Mouse (Mus musculus) ovary, adult 18-20 months (tissue): ENCODE measurements around the gene Ppp1r3e.
A peak's percentile ranks its signal among the peaks of the same experiment; 100 is the strongest.

ENCODE experiments used
- DNase-seq: peaks from one replicate; pipeline ENCODE4 v3.0.0; 2022; ENCODE audit warnings: low spot score, mixed read lengths

The Ppp1r3e gene

DNA sequence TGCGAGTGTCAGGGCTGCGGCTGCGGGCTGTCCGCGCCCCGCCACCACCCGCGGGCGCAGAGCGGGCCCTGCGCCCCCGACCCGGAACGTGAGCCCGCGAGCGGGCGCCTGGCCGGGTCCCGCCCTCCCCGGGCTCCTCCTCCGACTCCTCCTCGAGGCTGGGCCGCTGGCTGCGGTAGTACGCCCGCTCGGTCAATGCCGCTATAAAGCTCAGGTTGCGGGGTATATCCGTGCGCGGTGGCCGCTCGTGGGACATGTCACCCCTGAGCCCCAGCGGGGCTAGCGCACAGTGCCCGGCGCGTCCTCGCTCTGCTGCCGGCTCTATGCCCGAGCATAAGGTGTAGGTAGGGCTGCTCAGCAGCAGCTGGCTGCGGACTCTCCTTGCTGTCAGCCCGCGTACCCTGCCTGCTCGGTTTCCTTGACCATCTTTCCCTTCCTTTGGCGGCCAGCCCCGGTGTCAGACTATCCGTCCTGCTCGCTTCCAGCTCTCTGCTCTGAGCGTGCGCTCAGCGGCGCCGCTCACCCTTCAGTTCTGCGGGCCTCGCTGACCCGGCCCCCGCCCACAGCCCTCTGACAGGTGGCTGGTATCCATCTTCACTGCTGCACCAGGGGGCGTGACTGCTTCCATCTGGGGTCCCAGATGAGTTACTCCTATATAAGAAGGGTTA, at the start of gene Ppp1r3e:
Gene Ppp1r3e (minus strand): TSS at position 503 of the 668 bp plus-strand sequence.
- peak; percentile 68 for DNase-seq

DNA sequence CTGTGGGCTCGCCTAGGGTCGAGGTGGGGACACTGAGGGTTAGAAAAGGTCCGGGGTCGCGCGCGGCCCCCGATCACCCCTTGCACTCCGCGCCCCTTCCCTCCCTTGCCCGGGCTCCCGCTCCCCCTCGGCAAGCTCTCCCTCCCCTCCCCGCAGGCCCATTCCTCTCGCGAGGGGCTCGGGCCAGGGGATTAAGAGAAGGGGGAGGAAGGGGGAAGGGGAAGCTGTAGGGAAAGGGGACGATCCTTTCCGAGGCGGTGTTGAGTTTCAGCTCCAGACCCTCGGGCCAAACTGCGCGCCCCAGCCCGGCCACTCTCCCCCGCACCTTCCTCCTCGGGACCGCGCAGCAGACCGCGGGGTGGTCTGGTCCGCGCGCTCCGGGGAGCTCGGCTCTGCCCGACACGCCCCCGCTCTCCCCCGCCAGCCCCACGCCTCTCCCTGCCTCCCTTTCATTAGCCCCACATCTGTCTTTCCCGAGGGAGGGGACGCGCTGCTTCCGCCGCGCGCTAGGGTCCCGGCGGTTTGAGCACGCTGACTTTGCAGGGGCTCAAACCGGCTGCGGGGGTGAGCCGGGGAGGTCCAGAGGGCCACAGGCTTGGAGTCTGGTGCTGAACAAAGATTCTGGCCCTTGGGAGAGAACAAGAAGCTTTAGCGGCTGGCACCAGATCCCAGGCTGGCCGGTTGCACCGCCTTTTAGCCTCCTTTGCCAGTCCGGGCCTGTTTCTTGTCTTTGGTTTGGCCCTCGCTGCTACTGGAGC, 49.2 kb upstream of the Ppp1r3e start:
- DNase-seq: peak; percentile 28

DNA sequence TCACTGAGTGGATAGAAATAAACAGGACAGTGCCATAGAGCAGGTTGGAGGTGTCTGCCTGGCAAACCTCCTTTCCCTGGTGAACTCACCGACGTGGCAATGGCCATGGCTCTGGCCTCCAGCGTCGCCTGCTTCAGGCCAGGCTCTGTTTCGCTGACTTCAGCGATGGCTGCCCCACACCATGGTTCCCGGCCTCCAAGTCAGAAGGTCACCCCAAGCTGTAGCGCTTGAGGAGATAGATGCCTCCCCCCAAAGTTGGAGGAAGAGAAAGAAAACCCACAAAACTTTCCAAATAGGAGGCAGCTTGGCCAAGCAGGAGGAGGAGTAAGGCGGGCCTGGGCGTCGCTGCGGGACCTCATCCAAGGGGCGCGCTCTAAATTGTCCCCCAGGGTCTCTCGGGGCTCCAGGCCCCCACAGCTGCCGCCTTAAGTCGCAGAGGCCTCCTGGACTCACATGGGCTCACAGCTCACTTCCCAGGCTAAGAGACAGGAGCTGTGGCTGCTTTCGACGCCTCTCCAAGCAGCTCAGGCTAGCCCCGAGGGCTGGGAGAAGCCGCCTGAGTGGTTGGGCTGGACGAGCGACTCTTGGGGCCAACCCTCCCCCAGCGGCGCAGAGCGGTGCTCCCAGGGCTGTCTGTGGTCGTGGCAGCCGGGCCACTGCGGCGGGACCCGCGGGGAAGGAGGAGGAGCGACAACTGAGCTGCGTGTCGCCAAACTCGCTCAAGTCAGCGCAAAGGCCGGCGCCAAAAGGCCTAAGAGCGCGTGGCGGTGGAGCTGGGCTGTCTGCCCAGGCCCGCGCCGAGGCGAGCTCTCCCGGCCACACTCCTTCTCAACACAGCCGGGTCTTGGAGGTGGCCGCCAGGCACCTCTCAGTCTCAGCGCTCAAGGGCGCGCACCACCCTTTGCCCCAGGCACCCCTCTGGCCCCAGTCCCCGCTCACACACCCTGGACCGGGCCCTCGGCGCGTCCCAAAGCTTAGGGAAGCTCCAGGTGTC, 48.3 kb upstream of the Ppp1r3e start, which contains the start of gene Efs:
Gene Efs (minus strand): TSS at position 778 of the 994 bp plus-strand sequence.
- peak; percentile 27 for DNase-seq

DNA sequence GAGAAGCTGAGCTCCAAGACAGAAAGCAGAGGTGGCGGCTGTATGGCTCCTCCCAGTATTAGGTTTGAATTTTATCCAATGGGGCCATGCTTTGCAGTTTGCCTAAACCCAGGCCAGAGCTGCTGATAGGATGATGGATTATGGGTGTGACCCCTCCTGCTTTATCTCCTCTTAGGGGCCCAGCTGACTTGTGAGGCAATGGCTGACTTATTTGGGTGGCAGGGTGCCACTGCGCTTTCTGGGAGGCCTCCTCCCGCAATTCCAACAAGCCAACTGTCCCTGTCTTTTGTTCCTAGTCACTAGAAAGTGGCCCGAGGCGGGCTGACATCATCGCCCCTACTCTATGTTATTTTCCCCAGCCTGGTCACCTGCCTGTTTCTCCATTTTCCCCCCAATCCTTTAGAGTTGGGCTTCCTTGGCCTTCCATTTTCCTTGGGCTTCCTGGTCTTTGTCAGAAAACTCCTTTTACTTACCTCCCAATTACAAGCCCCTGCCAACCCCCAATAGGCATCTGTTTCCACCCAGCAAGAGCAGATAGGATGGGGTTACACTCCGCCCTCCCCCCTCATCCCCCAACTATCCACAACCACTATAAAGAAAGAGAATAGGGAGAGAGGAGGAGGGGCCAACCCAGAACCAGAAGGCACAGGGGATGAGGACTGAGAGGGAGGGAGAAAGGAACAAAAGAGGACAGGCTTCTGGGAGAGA, 47.4 kb upstream of the Ppp1r3e start:
- DNase-seq: peak; percentile 13

DNA sequence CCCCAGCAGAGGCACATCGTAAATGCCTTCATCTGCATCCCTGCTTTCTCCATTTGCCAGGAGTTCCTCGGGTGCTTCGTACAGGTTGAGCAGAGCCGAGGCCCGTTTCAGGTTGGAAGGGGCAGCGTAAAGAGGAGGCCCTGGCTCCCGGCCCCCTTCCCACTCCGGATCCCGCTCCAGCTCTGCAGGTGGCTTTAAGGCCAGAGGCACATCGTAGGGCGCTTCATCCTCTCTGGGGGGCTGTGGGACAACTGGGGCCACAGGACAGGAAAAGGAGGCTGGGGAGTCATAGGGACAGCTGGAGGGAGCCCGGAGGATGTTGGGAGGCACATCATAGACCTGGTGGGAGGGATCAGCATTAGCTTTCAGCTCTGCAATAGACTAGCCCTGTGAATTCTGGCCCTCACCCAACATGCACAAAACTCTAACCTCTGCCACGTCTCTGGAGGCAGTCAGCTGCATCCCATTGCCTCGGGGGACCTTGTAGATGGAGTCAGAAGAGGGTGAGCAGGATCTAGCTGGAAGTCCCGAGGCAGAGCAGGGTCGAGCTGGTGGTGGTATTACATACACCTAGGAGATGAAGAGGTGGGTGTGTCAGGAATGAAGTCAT, 42.8 kb upstream of the Ppp1r3e start:
- no peak for DNase-seq

DNA sequence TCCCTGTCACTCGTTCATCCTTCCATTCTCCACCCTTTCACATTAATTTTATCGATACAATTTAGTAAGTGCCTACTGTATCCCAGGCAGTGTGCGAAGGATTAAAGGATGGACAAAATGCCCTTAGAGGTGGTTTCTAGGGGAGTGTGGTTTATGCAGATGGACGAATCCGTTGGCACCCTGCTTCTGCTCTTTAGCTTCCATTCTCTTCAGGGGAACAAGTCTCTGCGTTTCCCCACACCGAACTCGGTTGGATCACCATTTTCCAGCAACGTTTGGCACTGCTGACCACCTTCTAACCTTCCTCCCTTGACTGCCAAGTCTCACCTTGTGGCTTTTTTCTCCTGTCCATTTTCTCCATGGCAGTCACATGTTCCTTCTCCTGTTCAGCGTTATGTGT, 36.0 kb upstream of the Ppp1r3e start:
- DNase-seq: no peak

DNA sequence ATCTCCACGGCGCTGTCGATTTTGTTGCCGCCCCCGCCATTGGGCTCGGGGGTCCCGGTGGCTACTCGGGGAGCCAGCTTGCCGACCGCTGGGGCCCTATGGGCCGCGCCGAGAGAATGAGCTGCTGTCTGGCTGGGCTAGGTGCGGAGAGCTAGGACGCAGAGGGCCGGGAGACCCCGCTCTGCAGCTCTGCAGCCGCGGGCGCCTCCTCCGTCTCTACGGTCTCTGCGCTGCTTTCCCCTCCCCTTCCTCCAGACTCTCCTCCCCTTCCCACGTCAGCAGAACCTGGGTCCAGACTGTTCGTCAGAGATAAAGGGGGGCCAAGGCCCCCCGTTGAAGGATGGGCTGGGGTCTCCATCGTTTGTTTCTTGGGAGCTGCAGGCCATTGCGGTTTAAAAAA, 35.5 kb upstream of the Ppp1r3e start, which contains the start of gene Slc22a17:
Gene Slc22a17 (minus strand): TSS at position 247 of the 400 bp plus-strand sequence.
- peak; percentile 56 for DNase-seq

DNA sequence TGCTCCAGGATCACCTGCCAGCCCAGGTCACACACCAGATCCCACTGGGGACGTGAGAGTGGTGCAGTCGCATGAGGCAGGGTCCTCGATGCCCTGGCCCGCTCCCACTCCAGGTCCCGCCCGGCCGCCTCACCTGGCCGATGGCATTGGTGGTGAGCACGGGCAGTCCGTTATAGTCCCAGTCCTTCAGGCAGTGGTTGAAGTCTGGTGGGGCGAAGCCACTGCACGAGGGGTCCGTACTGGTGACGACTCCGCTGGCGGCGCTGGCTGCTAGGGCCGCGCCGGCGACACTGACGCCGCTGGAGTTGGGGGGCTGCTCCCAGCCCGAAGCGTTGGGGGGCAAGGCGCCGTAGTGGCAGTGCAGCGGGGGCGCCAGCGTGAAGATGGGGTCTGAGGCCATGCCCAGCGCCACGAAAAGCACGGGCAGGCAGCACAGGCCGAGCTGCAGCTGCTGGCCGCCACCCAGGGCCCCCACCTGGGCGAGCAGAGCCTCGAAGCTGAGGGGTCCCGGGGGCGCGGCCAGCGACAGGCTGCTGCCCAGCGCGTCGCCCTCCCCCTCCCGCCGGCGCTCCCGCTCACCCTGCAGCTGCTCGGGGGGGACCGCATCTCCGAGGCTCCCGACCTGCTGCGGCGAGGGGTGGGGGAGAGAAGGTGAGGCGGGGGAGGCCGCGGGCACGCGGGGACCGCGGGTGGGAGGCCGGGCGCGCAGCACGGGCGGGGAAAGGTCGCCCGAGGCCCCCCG, 34.9 kb upstream of the Ppp1r3e start:
- no peak for DNase-seq

DNA sequence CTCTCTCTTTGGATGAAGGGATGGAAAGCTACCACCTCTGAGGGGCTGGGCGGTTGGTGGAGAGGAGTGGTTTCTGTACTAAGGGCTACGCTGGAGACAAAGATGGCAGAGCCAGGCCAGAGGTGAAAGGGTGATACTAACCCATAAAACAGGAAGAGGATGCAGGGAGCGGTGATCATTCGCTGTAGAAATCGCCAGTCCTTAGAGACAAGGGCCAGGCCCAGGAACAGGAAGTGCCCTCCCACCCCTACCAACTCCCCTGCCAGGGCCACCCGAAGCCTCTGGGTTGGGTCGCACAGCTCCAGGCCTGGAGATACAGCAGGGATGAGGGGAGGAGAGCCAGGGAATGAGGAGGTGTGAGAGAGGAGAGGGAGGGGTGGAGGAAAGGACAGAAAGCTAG, 31.3 kb upstream of the Ppp1r3e start:
- no peak for DNase-seq

DNA sequence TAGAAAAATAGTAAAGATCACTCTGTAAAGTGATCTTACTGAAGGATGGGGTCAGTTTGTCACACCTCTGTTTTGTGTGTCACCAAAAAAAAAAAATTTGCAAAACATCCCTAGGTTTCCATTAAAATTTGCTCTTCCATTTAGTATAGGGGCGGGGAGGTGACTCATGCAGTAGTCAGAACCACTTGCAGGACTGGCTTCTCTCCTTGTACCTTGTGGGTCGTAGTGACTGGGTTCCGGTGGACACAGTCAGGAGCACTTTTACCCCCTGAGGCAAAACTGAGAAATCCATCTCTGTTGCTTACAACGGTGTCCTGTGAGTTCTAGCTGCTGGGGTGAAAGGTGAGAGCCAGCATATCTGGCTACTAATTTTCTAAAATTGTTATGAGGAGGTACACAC, 26.3 kb upstream of the Ppp1r3e start:
- DNase-seq: no peak

DNA sequence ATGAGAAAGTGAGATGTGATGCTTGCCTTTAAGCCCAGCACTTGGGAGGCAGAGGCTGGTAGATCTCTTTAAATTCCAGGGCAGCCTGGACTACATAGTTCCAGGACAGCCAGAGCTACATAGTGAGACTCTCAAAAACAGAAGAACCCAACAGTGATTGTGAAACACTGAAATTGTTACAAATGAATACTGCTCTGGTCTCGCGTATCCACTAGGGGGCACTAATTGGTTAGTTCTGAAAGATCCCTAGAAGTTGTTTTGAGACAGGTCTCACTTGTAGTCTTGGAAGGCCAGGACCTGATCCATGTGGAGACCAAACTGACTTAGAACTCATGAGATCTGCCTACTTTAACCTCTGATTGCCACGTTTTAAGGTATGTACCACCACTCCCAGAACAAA, 23.0 kb upstream of the Ppp1r3e start:
- no peak for DNase-seq

DNA sequence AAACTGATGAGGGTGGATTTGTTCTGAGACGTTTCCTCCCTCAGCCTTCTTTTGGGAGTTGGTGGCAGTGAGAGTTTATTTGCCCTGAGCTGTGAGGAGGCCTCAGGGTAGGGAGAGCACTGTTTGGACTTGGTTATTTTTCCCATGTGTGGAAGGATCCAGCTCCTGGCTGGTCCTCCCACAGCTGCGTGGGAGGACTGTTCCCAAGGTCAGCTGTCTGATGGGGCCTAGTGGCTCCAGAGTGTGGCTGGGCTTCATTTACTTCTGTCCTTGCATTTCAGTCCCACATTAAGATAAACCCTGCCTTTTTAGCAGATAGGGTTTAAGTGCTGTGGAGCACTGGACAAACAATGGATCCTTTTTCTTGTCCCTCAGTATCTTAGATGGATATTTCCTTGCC, 20.1 kb upstream of the Ppp1r3e start:
- peak; percentile 85 for DNase-seq

DNA sequence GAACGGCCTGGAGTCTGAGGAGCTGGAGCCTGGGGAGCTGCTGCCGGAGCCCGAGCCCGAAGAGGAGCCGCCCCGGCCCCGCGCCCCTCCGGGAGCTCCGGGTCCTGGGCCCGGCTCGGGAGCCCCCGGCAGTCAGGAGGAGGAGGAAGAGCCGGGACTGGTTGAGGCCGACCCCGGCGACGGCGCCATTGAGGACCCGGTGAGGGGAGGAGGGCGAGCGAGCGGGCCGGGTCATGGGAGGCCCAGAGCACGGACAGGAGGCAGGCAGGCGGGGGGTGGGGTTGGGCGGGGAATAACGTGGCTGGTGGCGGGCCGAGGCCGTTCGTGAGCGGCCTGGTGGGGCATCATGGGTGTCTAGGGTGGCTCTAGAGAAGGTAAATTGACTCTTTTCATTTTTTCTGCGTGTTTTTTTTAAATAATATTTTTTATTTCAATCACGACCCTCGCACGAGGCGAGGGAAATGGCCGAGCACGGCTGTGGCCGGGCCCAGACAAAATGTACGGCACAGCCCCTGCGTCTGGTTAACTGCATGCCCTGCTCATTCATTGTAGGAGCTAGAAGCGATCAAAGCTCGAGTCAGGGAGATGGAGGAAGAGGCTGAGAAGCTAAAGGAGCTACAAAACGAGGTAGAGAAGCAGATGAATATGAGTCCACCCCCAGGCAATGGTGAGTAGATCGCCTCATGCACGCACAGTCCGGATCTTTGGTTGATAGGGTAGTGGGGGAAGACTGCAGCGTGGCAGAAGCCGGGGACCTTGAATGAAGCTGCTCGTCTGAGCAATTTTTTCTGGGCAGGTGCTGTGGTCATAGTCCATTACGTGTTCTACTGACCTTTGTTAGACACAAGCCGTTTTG, 17.2 kb upstream of the Ppp1r3e start:
- DNase-seq: peak; percentile 58

DNA sequence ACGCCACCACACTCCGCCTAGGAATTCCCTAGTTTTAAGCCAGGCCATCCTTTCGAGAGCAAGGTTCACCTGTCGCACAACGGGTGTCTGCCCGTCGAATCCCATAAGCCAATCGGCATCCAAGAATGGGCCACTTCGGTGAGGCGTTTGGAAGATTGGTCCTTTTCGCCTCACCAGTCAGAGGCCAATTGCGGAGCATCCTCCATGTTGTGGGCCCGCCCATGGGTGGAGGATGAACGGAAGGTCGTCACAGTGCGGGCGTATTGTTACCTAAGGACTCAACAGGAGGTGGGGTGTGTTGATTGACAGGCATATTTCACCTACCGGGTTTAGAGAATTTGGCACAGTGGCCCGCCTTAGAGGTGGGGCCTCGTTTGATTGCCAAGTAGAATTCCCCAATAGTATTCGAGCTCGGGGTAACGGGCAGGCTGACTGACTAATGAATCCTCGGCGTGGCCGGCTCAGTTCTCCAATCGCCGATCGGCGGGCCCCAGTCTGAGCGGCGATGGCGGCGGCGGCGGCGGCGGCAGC, 16.4 kb upstream of the Ppp1r3e start:
- peak; percentile 99 for DNase-seq

DNA sequence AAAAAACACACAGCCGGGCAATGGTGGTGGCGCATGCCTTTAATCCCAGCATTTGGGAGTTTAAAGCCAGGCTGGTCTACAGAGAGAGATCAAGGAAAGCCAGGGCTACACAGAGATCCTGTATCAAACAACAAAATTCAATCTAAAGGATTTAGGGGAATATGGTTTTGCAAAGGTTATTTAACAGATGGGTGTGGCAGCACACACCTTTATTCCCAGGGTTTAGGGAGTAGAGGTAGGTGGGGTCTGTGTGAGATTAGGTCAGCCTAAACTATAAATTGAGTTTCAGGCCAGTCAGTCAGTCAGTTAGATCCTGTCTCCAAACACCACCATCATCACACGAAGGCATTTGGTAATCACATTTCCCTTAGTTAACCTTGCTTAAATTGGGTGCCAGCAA, 14.8 kb upstream of the Ppp1r3e start, which contains the start of gene Pabpn1:
Gene Pabpn1 (plus strand): TSS at position 301 of the 400 bp plus-strand sequence.
- DNase-seq: no peak

DNA sequence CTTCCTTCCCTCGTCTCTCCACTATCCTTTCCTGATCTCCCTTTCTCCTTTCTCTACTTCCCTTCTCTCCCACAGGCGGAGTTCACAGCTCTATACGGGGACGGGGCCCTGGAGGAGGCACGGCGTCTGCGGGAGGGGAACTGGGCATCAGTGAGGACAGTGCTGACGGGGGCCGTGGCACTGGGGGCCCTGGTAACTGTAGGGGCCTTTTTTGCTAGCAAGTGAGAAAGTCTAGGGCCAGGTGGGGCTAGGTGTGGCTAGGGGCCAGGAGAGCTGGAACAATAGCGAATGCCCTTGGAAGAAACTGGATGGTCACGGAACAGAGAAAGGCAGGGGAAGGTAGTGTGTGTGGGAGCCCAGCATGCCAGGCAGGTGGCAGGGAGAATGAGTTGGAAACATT, 8.0 kb upstream of the Ppp1r3e start:
- peak; percentile 35 for DNase-seq

DNA sequence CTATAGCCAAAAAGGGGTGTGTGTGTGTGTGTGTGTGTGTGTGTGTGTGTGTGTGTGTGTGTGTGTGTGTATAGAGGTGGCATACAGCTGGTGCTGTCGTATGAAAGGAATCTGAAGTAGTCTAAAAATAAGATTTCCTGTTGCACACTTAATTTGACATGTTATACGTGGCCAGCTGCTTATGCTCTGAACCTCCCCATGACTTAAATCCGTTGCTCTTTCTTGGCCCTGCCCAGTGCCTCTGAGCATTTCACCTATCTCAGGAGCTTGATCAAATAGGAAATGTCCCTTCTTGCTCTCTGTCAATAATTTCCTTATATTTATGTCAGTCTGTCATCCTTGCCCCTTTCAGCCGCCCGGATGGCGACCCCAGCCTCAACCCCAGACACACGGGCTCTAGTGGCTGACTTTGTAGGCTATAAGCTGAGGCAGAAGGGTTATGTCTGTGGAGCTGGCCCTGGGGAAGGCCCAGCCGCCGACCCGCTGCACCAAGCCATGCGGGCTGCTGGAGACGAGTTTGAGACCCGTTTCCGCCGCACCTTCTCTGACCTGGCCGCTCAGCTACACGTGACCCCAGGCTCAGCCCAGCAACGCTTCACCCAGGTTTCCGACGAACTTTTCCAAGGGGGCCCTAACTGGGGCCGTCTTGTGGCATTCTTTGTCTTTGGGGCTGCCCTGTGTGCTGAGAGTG, 6.8 kb upstream of the Ppp1r3e start:
- DNase-seq: no peak
